8 mouse cellular contexts compared by ENCODE assay signal in genomic region chr11:20455085-20455864, GRCm38 (mm10).
DNase-seq lines count a peak whose midpoint lies in the region; ATAC-seq and TF ChIP-seq lines count a peak whose summit lies in the region.

No protein-coding gene starts in this region.

- TF ChIP-seq CTCF in Patski (IDR thresholded peaks at IDR 0.05) = peak; percentile 99

- no peaks in the 10 kb centered on the region for H3K36me3 ChIP-seq in hindbrain, embryonic 12.5 days

- POLR2A ChIA-PET in Patski (lab: Charles Lee) = interaction anchor here (0.8 kb wide), 1 partner anchor 76 kb away, joined by 3 read pairs; no protein-coding TSS in a partner anchor

- ATAC-seq in Patski = peak; percentile 85
- ATAC-seq in hindbrain, embryonic 12.5 days (ENCODE audit: low FRiP score) = peak; percentile 87

- DNase-seq in Patski (ENCODE audit: low read depth, low spot score) = no peak
- peak; percentile 94 to 95 for DNase-seq in cerebellum, postnatal 10 days
- peak; percentile 61 to 82 for DNase-seq in frontal cortex, postnatal 10 days (ENCODE audit: low spot score in 2 of 2)
- DNase-seq in layer of hippocampus, postnatal 36 days = peak; percentile 84
- DNase-seq in lung, postnatal 36 days = peak; percentile 84
- peak; percentile 85 for DNase-seq in retina, postnatal 1 day
- DNase-seq in thymus, postnatal 4 days = peak; percentile 94

- H3K4me3 ChIP-seq in hindbrain, embryonic 12.5 days = peak overlapping the region; percentile 51

- H3K4me1 ChIP-seq in hindbrain, embryonic 12.5 days = 0 out of 2 replicates have a peak, but pooled peaks cover 2% of the 10 kb centered on the region

- in situ Hi-C loops in Patski (cut with MboI; ENCODE audit: low pct_unique_long_range_greater_than_20kb) = loop anchor here (5.0 to 25.0 kb wide), 3 partner anchors 182 to 457 kb away; no protein-coding TSS in a partner anchor

- under 1% methylated on average over 35 of the region's 35 CpGs for WGBS in hindbrain, embryonic 12.5 days

- peak overlapping the region; percentile 61 for H3K9ac ChIP-seq in hindbrain, embryonic 12.5 days

- H3K27ac ChIP-seq in hindbrain, embryonic 12.5 days = no peak overlapping the region

- H3K27me3 ChIP-seq in Patski = no peaks in the 10 kb centered on the region
- peaks cover 5% of the 10 kb centered on the region; the same call in 1 of the 2 replicates for H3K27me3 ChIP-seq in hindbrain, embryonic 12.5 days

- CTCF ChIA-PET in Patski (lab: Charles Lee) = interaction anchor here (0.6 to 4.1 kb wide), 15 partner anchors 8 to 286 kb away, joined by 3 to 22 read pairs (median 4); partner anchors contain the start of gene Aftph

- no peaks in the 10 kb centered on the region for H3K9me3 ChIP-seq in hindbrain, embryonic 12.5 days (replicated peaks)

- H3K4me2 ChIP-seq in hindbrain, embryonic 12.5 days (replicated peaks) = peak overlapping the region; percentile 89
